Mouse (Mus musculus) limb, embryonic 13.5 days (tissue): ENCODE results near the gene Plin3. TPM values are rescaled to one million over a fixed set of nuclear protein-coding genes. Genes with fewer than 3 reads are reported as not detected.

Experiments used
- ATAC-seq: fragments of 200-750 bp; cut with Nextera tagmentation; 2 replicates; pipeline ENCODE4 v1.8.0; 2017; ENCODE audit warnings: low read depth, moderate number of reproducible peaks, moderate TSS enrichment; ENCODE audit not compliant: low FRiP score
- H3K27ac ChIP-seq: fragments of 300-500 bp; sonication (generic); 2 replicates; pipeline ENCODE4 v1.5.1; 2015; ENCODE audit warnings: inconsistent platforms, mild to moderate bottlenecking, moderate library complexity
- H3K27me3 ChIP-seq: fragments of 300-500 bp; sonication (generic); 2 replicates; pipeline ENCODE4 v1.6.1; 2015; ENCODE audit warnings: mild to moderate bottlenecking, inconsistent platforms
- H3K36me3 ChIP-seq: fragments of 300-500 bp; sonication (generic); 2 replicates; pipeline ENCODE4 v1.6.1; 2015; ENCODE audit warnings: inconsistent platforms, mild to moderate bottlenecking, moderate library complexity
- H3K4me1 ChIP-seq: fragments of 300-500 bp; sonication (generic); 2 replicates; pipeline ENCODE4 v1.6.1; 2015; ENCODE audit warnings: inconsistent platforms
- H3K4me2 ChIP-seq: fragments of 300-500 bp; sonication (generic); replicated peaks from 2 replicates; pipeline ENCODE4 v1.6.1; 2015; ENCODE audit warnings: inconsistent platforms, mild to moderate bottlenecking, moderate library complexity
- H3K4me3 ChIP-seq: fragments of 300-500 bp; sonication (generic); 2 replicates; pipeline ENCODE4 v1.5.1; 2015; ENCODE audit warnings: moderate library complexity, mild to moderate bottlenecking, inconsistent platforms
- H3K9ac ChIP-seq: fragments of 300-500 bp; sonication (generic); 2 replicates; pipeline ENCODE4 v1.6.1; 2015; ENCODE audit warnings: mild to moderate bottlenecking, inconsistent platforms
- H3K9me3 ChIP-seq: fragments of 300-500 bp; sonication (generic); 2 replicates; pipeline ENCODE4 v1.6.1; 2016; ENCODE audit warnings: inconsistent platforms
- WGBS: fragments of 180-500 bp; shearing (Covaris S2); methylation state at CpG from one replicate; pipeline ENCODE4 v1.1.7; 2015; 5-methylcytosine and 5-hydroxymethylcytosine counted together
- polyA plus RNA-seq: library from polyadenylated mRNA; unstranded; fragments of >200 nt; fragmentation: Nextera tagmentation; extraction: Ambion mirVana; gene quantifications from 2 replicates; pipeline ENCODE4 v1.2.1, GENCODE M21; 2015

Plin3 gene
- polyA plus RNA-seq, 1 experiment from 2014 or later, result 78.1 TPM

GRCm38 (mm10) chr17:56309191-56309945 lies 16.7 kb upstream of the Plin3 start:
- 91% methylated on average over 15 of the region's 15 CpGs for WGBS
- peaks cover 84% of the 10 kb centered on the region for H3K36me3 ChIP-seq

DNA sequence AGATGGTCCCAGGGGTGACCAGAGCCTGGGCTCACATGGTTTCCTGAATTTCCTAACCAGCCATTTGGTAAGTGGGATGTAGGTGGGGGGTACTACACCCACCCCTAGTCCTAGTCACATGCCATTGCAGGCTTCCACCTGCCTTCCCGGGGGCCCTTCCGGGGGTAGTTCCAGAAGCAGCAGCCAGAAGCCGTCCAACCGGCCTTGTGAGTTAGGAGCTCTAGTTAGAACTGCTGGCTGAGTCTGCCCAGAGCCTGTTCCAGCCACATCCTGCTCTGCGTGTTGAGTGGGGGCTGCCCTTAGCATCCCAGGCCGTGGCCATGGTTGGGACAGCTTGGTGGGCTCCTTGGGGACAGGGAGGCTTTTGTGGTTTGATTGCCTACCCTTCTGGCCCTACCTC lies 15.4 kb upstream of the Plin3 start:
- Histone ChIP-seq H3K36me3 (peaks cover 71% of the 10 kb centered on the region), H3K9ac (peak overlapping the region; percentile 45), H3K9me3 (no peaks in the 10 kb centered on the region), H3K27me3 (no peaks in the 10 kb centered on the region), H3K4me2 (peak overlapping the region; percentile 28), H3K4me3 (no peak overlapping the region), H3K4me1 (peaks cover 42% of the 10 kb centered on the region), H3K27ac (no peak overlapping the region; the same call in 1 of the 2 replicates)
- no peak for ATAC-seq
- WGBS, result 74% methylated on average over 6 of the region's 6 CpGs

More at GRCm38 (mm10) chr17:56309191-56309945, 16.7 kb upstream of the Plin3 start:
- Histone ChIP-seq H3K27me3 (no peaks in the 10 kb centered on the region), H3K9ac (0 out of 2 replicates have a peak overlapping the region, but pooled peaks have one; percentile 25), H3K4me3 (no peak overlapping the region), H3K4me1 (peaks cover 37% of the 10 kb centered on the region), H3K4me2 (no peak overlapping the region), H3K27ac (no peak overlapping the region), H3K9me3 (no peaks in the 10 kb centered on the region)
- no peak for ATAC-seq

- H3K9me3 ChIP-seq, result no peaks in the 10 kb centered on the region
- peak overlapping the region; percentile 99 for H3K4me2 ChIP-seq
- H3K4me3 ChIP-seq, result peak overlapping the region; percentile 81
- H3K9ac ChIP-seq, result peak overlapping the region; percentile 80; the same call in 1 of the 2 replicates
- H3K27me3 ChIP-seq, result no peaks in the 10 kb centered on the region
- peaks cover 49% of the 10 kb centered on the region for H3K36me3 ChIP-seq
- H3K4me1 ChIP-seq, result peaks cover 53% of the 10 kb centered on the region
- WGBS, result 60% methylated on average over 8 of the region's 8 CpGs
- H3K27ac ChIP-seq, result no peak overlapping the region
- no peak for ATAC-seq
Observed at GRCm38 (mm10) chr17:56305826-56306225, 13.2 kb upstream of the Plin3 start.

DNA sequence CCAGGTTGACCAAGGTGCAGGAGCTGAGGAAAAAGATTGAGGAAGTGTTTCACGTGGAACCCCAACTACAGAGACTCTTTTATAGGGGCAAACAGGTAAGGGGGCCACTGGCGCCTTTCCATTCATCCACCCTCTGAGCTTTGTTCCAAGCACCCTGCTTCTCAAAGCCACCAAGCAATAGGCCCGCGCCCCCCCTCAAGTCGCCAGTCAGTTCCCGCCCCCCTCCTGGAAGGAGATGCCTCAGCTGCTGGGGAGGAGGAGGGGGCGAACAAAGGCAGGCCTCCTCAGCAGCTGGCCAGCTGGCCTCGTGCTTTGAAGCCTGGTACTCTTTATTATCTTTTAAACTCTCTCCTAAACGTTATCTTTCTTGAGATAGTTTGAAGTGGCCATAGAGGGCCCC lies 12.5 kb upstream of the Plin3 start:
- 19% methylated on average over 9 of the region's 9 CpGs for WGBS
- H3K9ac ChIP-seq, result peak overlapping the region; percentile 80
- H3K4me2 ChIP-seq, result peak overlapping the region; percentile 99
- no peak for ATAC-seq
- H3K36me3 ChIP-seq, result peaks cover 42% of the 10 kb centered on the region
- H3K27ac ChIP-seq, result 0 out of 2 replicates have a peak overlapping the region, but pooled peaks have one; percentile 23
- H3K4me3 ChIP-seq, result peak overlapping the region; percentile 81
- peaks cover 53% of the 10 kb centered on the region for H3K4me1 ChIP-seq
- H3K9me3 ChIP-seq, result no peaks in the 10 kb centered on the region
- H3K27me3 ChIP-seq, result no peaks in the 10 kb centered on the region

DNA sequence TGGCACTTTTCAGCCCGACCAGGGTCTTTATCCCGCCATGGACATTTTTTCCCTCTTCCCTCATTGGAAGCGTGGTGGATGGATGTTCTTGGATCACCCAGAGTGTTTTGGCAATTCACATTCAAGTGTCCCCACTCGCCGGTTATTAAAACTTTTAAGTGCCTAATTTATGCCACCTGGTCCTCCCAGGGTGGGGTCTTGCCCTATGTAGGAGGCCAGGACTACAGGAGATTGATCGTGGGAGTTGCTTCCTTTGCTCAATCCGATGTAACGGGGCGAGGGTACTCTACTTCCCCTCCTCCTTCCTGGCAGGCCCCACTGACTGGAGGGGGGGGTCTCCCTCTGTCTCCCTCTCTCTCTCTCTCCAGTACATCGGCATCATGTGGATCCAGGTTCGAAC lies 12.0 kb upstream of the Plin3 start:
- H3K4me3 ChIP-seq, result peak overlapping the region; percentile 81
- peaks cover 38% of the 10 kb centered on the region for H3K36me3 ChIP-seq
- H3K4me1 ChIP-seq, result peaks cover 53% of the 10 kb centered on the region
- no peak for ATAC-seq
- peak overlapping the region; percentile 80 for H3K9ac ChIP-seq
- no peaks in the 10 kb centered on the region for H3K27me3 ChIP-seq
- WGBS, result 3% methylated on average over 11 of the region's 11 CpGs
- no peaks in the 10 kb centered on the region for H3K9me3 ChIP-seq
- no peak overlapping the region for H3K27ac ChIP-seq
- H3K4me2 ChIP-seq, result peak overlapping the region; percentile 99

DNA sequence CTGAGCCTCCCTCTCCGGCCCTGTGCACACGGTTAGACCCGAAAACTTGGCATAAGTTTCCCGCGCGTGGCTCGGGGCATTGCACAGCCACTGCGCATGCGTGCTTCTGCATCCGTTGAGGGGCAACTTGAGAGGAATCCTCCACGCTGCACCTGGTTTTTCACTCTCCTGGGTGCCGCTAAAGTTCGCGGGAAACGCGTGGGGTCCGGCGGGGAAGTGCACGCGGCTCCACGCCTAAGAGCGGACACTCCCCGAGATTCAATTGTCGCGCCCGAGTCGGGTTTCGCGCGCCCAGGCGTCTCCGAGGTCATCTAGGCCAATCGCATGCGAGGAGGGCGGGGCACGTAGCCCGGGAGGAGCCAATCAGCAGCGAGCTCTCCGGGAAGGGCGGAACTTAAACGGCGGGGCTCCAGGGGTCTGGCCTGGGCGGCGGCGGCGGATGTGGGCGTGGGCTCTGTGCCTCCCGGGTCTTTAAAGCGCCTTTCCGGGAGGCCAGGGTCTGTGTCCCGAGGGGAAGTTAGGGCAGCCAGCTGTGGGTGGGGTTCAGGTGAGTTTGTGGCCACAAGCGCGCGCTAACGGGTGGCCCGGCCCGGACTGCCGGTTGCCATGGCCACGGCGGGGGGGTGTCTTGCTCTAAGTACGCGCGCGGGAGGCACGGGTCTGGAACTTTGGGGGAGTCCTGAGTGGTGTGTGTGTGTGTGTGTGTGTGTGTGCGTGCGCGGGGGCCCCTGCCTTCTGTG lies 11.3 kb upstream of the Plin3 start:
- H3K4me2 ChIP-seq, result peak overlapping the region; percentile 99
- H3K27me3 ChIP-seq, result no peaks in the 10 kb centered on the region
- peaks cover 31% of the 10 kb centered on the region for H3K36me3 ChIP-seq
- no peaks in the 10 kb centered on the region for H3K9me3 ChIP-seq
- H3K4me3 ChIP-seq, result peak overlapping the region; percentile 81
- H3K9ac ChIP-seq, result peak overlapping the region; percentile 80
- peak; percentile 94 for ATAC-seq
- peaks cover 53% of the 10 kb centered on the region for H3K4me1 ChIP-seq
- peak overlapping the region; percentile 87 for H3K27ac ChIP-seq
- under 1% methylated on average over 68 of the region's 68 CpGs for WGBS

GRCm38 (mm10) chr17:56303160-56303846 lies 10.6 kb upstream of the Plin3 start, which contains the start of gene Uhrf1:
TSS of gene Uhrf1 (plus strand) at chr17:56303321.
- peak within 1 kb of the TSS; percentile 99 for H3K4me2 ChIP-seq
- ATAC-seq, result peak; percentile 74
- H3K27me3 ChIP-seq, result no peaks in the 10 kb centered on the region
- H3K4me3 ChIP-seq, result peak within 1 kb of the TSS; percentile 81
- peaks cover 53% of the 10 kb centered on the region for H3K4me1 ChIP-seq
- H3K36me3 ChIP-seq, result peaks cover 23% of the 10 kb centered on the region
- peak within 1 kb of the TSS; percentile 87; the same call in 1 of the 2 replicates for H3K27ac ChIP-seq
- H3K9ac ChIP-seq, result peak within 1 kb of the TSS; percentile 80
- under 1% methylated on average over 43 of the region's 43 CpGs for WGBS
- no peaks in the 10 kb centered on the region for H3K9me3 ChIP-seq

DNA sequence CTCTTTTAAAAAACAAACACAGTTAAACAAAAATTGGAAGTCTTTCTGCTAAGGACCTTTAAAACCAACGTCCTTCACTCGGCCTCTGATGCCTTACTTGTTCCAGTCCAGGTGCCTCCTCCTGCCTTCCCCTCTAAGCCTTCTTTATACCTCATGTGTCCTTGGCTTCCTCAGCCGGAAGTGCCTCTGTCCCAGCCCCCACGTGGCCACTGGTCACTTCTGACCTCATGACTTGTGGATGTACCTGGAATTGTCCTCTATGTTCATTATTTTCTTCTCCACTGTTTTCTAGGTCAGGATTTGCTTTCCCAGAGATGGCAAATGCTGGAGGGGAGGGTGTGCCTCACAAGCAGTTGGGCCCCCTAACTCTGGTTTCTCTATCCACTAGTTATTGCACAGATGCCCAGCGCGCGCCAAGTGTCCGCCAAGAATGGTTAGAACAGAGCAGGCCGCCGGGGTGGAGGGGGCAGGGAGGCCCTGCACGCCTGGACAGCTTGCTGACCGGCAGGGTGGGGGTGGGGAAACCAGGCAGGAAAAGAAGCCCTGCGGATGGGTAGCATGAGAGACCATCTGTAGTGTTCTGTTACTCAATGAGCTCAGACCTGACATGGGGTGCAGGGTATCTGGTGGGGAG lies 9.8 kb upstream of the Plin3 start:
- Histone ChIP-seq H3K27ac (peak overlapping the region; percentile 44; the same call in 1 of the 2 replicates), H3K9me3 (no peaks in the 10 kb centered on the region), H3K36me3 (peaks cover 15% of the 10 kb centered on the region), H3K9ac (peak overlapping the region; percentile 39; the same call in 1 of the 2 replicates), H3K27me3 (no peaks in the 10 kb centered on the region), H3K4me3 (peak overlapping the region; percentile 81), H3K4me2 (peak overlapping the region; percentile 99), H3K4me1 (peaks cover 45% of the 10 kb centered on the region)
- WGBS, result 27% methylated on average over 13 of the region's 13 CpGs
- ATAC-seq, result peak; percentile 4; the same call in 1 of the 2 replicates

DNA sequence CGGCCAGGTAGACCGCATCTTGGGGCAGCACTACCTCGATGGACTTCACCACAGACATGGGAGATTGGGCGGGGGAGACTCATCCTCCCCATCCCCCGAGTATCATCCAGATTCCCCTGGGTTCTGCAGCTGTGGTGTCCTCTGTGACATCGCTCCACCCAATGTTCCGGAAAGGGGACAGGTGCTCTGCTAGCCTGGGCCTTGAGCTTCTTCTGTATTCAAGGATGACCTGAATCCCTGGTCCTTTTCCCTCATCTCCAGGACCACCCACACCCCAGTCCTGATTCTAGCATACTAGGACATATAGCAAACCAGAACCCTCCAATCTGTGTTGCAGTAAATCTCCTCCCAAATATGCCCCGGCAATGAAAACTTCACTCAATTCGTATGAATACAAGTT lies 7.5 kb upstream of the Plin3 start, which contains the start of gene Arrdc5:
Gene Arrdc5 (minus strand): TSS at position 101 of the 400 bp plus-strand sequence.
- H3K4me3 ChIP-seq, result no peak within 1 kb of the TSS
- H3K9me3 ChIP-seq, result no peaks in the 10 kb centered on the region
- 88% methylated on average over 9 of the region's 9 CpGs for WGBS
- no peak within 1 kb of the TSS for H3K27ac ChIP-seq
- H3K4me2 ChIP-seq, result no peak within 1 kb of the TSS
- H3K36me3 ChIP-seq, result no peaks in the 10 kb centered on the region
- peaks cover 22% of the 10 kb centered on the region for H3K4me1 ChIP-seq
- ATAC-seq, result no peak
- H3K27me3 ChIP-seq, result no peaks in the 10 kb centered on the region
- H3K9ac ChIP-seq, result no peak within 1 kb of the TSS

DNA sequence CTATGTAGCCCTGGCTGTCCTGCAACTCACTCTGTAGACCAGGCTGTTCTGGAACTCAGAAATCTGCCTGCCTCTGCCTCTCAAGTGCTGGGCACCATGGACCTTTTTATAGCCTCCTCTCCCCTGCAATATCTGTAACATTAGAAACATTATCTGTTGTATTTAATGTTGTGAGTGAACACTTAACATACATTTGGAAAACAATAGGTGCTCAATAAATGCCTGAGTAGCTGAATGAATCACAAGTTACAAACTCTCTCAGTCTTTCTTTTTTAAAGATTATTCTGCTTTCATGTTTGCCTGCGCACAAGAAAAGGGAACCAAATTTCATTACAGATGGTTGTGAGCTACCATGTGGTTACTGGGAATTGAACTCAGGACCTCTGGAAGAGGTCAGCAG lies 5.6 kb upstream of the Plin3 start:
- no peaks in the 10 kb centered on the region for H3K36me3 ChIP-seq
- no peak overlapping the region for H3K9ac ChIP-seq
- H3K9me3 ChIP-seq, result no peaks in the 10 kb centered on the region
- no peak overlapping the region for H3K4me2 ChIP-seq
- H3K27ac ChIP-seq, result no peak overlapping the region
- WGBS, result 93% methylated on average over 1 of the region's 1 CpGs
- no peaks in the 10 kb centered on the region for H3K27me3 ChIP-seq
- ATAC-seq, result no peak
- H3K4me3 ChIP-seq, result no peak overlapping the region
- H3K4me1 ChIP-seq, result peaks cover 12% of the 10 kb centered on the region

GRCm38 (mm10) chr17:56296201-56296600 lies 3.5 kb upstream of the Plin3 start:
- no peak overlapping the region for H3K9ac ChIP-seq
- no peak overlapping the region for H3K4me2 ChIP-seq
- H3K4me3 ChIP-seq, result no peak overlapping the region
- no peaks in the 10 kb centered on the region for H3K9me3 ChIP-seq
- H3K4me1 ChIP-seq, result peaks cover 12% of the 10 kb centered on the region
- ATAC-seq, result no peak
- no peak overlapping the region for H3K27ac ChIP-seq
- H3K27me3 ChIP-seq, result no peaks in the 10 kb centered on the region
- no peaks in the 10 kb centered on the region for H3K36me3 ChIP-seq
- 64% methylated on average over 1 of the region's 1 CpGs for WGBS
